Mouse (Mus musculus) inflammation-experienced regulatory T-cells, adult 6 months (primary cell): Measurements from ENCODE around the gene Ppp1r3e. TPM values are rescaled to one million over a fixed set of nuclear protein-coding genes. Genes with fewer than 3 reads are reported as not detected.
A peak's percentile ranks its signal among the peaks of the same experiment; 100 is the strongest.

Experiments used
- ATAC-seq: one replicate; pipeline ENCODE4 v1.8.0; 2017
- polyA plus RNA-seq, 3 experiments: library from polyadenylated mRNA; unstranded; fragments of 100-300 nt; shearing (Covaris generic); gene quantifications; one replicate each; pipeline ENCODE4 v1.2.1; 2017

Gene Ppp1r3e
- 1 to 10 TPM in 2 of 3 experiments, not detected in 1; 2.4 to 4.1 TPM for polyA plus RNA-seq

DNA sequence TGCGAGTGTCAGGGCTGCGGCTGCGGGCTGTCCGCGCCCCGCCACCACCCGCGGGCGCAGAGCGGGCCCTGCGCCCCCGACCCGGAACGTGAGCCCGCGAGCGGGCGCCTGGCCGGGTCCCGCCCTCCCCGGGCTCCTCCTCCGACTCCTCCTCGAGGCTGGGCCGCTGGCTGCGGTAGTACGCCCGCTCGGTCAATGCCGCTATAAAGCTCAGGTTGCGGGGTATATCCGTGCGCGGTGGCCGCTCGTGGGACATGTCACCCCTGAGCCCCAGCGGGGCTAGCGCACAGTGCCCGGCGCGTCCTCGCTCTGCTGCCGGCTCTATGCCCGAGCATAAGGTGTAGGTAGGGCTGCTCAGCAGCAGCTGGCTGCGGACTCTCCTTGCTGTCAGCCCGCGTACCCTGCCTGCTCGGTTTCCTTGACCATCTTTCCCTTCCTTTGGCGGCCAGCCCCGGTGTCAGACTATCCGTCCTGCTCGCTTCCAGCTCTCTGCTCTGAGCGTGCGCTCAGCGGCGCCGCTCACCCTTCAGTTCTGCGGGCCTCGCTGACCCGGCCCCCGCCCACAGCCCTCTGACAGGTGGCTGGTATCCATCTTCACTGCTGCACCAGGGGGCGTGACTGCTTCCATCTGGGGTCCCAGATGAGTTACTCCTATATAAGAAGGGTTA, at the start of gene Ppp1r3e:
Gene Ppp1r3e, minus strand, starts transcription at position 503 of the 668 bp plus-strand sequence.
- ATAC-seq, result peak; percentile 66

DNA sequence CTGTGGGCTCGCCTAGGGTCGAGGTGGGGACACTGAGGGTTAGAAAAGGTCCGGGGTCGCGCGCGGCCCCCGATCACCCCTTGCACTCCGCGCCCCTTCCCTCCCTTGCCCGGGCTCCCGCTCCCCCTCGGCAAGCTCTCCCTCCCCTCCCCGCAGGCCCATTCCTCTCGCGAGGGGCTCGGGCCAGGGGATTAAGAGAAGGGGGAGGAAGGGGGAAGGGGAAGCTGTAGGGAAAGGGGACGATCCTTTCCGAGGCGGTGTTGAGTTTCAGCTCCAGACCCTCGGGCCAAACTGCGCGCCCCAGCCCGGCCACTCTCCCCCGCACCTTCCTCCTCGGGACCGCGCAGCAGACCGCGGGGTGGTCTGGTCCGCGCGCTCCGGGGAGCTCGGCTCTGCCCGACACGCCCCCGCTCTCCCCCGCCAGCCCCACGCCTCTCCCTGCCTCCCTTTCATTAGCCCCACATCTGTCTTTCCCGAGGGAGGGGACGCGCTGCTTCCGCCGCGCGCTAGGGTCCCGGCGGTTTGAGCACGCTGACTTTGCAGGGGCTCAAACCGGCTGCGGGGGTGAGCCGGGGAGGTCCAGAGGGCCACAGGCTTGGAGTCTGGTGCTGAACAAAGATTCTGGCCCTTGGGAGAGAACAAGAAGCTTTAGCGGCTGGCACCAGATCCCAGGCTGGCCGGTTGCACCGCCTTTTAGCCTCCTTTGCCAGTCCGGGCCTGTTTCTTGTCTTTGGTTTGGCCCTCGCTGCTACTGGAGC, 49.2 kb upstream of the Ppp1r3e start:
- ATAC-seq, result no peak

DNA sequence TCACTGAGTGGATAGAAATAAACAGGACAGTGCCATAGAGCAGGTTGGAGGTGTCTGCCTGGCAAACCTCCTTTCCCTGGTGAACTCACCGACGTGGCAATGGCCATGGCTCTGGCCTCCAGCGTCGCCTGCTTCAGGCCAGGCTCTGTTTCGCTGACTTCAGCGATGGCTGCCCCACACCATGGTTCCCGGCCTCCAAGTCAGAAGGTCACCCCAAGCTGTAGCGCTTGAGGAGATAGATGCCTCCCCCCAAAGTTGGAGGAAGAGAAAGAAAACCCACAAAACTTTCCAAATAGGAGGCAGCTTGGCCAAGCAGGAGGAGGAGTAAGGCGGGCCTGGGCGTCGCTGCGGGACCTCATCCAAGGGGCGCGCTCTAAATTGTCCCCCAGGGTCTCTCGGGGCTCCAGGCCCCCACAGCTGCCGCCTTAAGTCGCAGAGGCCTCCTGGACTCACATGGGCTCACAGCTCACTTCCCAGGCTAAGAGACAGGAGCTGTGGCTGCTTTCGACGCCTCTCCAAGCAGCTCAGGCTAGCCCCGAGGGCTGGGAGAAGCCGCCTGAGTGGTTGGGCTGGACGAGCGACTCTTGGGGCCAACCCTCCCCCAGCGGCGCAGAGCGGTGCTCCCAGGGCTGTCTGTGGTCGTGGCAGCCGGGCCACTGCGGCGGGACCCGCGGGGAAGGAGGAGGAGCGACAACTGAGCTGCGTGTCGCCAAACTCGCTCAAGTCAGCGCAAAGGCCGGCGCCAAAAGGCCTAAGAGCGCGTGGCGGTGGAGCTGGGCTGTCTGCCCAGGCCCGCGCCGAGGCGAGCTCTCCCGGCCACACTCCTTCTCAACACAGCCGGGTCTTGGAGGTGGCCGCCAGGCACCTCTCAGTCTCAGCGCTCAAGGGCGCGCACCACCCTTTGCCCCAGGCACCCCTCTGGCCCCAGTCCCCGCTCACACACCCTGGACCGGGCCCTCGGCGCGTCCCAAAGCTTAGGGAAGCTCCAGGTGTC, 48.3 kb upstream of the Ppp1r3e start, which contains the start of gene Efs:
Gene Efs, minus strand, starts transcription at position 778 of the 994 bp plus-strand sequence.
- ATAC-seq, result no peak

DNA sequence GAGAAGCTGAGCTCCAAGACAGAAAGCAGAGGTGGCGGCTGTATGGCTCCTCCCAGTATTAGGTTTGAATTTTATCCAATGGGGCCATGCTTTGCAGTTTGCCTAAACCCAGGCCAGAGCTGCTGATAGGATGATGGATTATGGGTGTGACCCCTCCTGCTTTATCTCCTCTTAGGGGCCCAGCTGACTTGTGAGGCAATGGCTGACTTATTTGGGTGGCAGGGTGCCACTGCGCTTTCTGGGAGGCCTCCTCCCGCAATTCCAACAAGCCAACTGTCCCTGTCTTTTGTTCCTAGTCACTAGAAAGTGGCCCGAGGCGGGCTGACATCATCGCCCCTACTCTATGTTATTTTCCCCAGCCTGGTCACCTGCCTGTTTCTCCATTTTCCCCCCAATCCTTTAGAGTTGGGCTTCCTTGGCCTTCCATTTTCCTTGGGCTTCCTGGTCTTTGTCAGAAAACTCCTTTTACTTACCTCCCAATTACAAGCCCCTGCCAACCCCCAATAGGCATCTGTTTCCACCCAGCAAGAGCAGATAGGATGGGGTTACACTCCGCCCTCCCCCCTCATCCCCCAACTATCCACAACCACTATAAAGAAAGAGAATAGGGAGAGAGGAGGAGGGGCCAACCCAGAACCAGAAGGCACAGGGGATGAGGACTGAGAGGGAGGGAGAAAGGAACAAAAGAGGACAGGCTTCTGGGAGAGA, 47.4 kb upstream of the Ppp1r3e start:
- ATAC-seq, result no peak

DNA sequence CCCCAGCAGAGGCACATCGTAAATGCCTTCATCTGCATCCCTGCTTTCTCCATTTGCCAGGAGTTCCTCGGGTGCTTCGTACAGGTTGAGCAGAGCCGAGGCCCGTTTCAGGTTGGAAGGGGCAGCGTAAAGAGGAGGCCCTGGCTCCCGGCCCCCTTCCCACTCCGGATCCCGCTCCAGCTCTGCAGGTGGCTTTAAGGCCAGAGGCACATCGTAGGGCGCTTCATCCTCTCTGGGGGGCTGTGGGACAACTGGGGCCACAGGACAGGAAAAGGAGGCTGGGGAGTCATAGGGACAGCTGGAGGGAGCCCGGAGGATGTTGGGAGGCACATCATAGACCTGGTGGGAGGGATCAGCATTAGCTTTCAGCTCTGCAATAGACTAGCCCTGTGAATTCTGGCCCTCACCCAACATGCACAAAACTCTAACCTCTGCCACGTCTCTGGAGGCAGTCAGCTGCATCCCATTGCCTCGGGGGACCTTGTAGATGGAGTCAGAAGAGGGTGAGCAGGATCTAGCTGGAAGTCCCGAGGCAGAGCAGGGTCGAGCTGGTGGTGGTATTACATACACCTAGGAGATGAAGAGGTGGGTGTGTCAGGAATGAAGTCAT, 42.8 kb upstream of the Ppp1r3e start:
- no peak for ATAC-seq

DNA sequence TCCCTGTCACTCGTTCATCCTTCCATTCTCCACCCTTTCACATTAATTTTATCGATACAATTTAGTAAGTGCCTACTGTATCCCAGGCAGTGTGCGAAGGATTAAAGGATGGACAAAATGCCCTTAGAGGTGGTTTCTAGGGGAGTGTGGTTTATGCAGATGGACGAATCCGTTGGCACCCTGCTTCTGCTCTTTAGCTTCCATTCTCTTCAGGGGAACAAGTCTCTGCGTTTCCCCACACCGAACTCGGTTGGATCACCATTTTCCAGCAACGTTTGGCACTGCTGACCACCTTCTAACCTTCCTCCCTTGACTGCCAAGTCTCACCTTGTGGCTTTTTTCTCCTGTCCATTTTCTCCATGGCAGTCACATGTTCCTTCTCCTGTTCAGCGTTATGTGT, 36.0 kb upstream of the Ppp1r3e start:
- ATAC-seq, result peak; percentile 17

DNA sequence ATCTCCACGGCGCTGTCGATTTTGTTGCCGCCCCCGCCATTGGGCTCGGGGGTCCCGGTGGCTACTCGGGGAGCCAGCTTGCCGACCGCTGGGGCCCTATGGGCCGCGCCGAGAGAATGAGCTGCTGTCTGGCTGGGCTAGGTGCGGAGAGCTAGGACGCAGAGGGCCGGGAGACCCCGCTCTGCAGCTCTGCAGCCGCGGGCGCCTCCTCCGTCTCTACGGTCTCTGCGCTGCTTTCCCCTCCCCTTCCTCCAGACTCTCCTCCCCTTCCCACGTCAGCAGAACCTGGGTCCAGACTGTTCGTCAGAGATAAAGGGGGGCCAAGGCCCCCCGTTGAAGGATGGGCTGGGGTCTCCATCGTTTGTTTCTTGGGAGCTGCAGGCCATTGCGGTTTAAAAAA, 35.5 kb upstream of the Ppp1r3e start, which contains the start of gene Slc22a17:
Gene Slc22a17, minus strand, starts transcription at position 247 of the 400 bp plus-strand sequence.
- peak; percentile 86 for ATAC-seq

DNA sequence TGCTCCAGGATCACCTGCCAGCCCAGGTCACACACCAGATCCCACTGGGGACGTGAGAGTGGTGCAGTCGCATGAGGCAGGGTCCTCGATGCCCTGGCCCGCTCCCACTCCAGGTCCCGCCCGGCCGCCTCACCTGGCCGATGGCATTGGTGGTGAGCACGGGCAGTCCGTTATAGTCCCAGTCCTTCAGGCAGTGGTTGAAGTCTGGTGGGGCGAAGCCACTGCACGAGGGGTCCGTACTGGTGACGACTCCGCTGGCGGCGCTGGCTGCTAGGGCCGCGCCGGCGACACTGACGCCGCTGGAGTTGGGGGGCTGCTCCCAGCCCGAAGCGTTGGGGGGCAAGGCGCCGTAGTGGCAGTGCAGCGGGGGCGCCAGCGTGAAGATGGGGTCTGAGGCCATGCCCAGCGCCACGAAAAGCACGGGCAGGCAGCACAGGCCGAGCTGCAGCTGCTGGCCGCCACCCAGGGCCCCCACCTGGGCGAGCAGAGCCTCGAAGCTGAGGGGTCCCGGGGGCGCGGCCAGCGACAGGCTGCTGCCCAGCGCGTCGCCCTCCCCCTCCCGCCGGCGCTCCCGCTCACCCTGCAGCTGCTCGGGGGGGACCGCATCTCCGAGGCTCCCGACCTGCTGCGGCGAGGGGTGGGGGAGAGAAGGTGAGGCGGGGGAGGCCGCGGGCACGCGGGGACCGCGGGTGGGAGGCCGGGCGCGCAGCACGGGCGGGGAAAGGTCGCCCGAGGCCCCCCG, 34.9 kb upstream of the Ppp1r3e start:
- ATAC-seq, result no peak

DNA sequence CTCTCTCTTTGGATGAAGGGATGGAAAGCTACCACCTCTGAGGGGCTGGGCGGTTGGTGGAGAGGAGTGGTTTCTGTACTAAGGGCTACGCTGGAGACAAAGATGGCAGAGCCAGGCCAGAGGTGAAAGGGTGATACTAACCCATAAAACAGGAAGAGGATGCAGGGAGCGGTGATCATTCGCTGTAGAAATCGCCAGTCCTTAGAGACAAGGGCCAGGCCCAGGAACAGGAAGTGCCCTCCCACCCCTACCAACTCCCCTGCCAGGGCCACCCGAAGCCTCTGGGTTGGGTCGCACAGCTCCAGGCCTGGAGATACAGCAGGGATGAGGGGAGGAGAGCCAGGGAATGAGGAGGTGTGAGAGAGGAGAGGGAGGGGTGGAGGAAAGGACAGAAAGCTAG, 31.3 kb upstream of the Ppp1r3e start:
- ATAC-seq, result no peak

DNA sequence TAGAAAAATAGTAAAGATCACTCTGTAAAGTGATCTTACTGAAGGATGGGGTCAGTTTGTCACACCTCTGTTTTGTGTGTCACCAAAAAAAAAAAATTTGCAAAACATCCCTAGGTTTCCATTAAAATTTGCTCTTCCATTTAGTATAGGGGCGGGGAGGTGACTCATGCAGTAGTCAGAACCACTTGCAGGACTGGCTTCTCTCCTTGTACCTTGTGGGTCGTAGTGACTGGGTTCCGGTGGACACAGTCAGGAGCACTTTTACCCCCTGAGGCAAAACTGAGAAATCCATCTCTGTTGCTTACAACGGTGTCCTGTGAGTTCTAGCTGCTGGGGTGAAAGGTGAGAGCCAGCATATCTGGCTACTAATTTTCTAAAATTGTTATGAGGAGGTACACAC, 26.3 kb upstream of the Ppp1r3e start:
- no peak for ATAC-seq

DNA sequence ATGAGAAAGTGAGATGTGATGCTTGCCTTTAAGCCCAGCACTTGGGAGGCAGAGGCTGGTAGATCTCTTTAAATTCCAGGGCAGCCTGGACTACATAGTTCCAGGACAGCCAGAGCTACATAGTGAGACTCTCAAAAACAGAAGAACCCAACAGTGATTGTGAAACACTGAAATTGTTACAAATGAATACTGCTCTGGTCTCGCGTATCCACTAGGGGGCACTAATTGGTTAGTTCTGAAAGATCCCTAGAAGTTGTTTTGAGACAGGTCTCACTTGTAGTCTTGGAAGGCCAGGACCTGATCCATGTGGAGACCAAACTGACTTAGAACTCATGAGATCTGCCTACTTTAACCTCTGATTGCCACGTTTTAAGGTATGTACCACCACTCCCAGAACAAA, 23.0 kb upstream of the Ppp1r3e start:
- peak; percentile 76 for ATAC-seq

DNA sequence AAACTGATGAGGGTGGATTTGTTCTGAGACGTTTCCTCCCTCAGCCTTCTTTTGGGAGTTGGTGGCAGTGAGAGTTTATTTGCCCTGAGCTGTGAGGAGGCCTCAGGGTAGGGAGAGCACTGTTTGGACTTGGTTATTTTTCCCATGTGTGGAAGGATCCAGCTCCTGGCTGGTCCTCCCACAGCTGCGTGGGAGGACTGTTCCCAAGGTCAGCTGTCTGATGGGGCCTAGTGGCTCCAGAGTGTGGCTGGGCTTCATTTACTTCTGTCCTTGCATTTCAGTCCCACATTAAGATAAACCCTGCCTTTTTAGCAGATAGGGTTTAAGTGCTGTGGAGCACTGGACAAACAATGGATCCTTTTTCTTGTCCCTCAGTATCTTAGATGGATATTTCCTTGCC, 20.1 kb upstream of the Ppp1r3e start:
- ATAC-seq, result no peak

DNA sequence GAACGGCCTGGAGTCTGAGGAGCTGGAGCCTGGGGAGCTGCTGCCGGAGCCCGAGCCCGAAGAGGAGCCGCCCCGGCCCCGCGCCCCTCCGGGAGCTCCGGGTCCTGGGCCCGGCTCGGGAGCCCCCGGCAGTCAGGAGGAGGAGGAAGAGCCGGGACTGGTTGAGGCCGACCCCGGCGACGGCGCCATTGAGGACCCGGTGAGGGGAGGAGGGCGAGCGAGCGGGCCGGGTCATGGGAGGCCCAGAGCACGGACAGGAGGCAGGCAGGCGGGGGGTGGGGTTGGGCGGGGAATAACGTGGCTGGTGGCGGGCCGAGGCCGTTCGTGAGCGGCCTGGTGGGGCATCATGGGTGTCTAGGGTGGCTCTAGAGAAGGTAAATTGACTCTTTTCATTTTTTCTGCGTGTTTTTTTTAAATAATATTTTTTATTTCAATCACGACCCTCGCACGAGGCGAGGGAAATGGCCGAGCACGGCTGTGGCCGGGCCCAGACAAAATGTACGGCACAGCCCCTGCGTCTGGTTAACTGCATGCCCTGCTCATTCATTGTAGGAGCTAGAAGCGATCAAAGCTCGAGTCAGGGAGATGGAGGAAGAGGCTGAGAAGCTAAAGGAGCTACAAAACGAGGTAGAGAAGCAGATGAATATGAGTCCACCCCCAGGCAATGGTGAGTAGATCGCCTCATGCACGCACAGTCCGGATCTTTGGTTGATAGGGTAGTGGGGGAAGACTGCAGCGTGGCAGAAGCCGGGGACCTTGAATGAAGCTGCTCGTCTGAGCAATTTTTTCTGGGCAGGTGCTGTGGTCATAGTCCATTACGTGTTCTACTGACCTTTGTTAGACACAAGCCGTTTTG, 17.2 kb upstream of the Ppp1r3e start:
- no peak for ATAC-seq

DNA sequence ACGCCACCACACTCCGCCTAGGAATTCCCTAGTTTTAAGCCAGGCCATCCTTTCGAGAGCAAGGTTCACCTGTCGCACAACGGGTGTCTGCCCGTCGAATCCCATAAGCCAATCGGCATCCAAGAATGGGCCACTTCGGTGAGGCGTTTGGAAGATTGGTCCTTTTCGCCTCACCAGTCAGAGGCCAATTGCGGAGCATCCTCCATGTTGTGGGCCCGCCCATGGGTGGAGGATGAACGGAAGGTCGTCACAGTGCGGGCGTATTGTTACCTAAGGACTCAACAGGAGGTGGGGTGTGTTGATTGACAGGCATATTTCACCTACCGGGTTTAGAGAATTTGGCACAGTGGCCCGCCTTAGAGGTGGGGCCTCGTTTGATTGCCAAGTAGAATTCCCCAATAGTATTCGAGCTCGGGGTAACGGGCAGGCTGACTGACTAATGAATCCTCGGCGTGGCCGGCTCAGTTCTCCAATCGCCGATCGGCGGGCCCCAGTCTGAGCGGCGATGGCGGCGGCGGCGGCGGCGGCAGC, 16.4 kb upstream of the Ppp1r3e start:
- ATAC-seq, result peak; percentile 98

DNA sequence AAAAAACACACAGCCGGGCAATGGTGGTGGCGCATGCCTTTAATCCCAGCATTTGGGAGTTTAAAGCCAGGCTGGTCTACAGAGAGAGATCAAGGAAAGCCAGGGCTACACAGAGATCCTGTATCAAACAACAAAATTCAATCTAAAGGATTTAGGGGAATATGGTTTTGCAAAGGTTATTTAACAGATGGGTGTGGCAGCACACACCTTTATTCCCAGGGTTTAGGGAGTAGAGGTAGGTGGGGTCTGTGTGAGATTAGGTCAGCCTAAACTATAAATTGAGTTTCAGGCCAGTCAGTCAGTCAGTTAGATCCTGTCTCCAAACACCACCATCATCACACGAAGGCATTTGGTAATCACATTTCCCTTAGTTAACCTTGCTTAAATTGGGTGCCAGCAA, 14.8 kb upstream of the Ppp1r3e start, which contains the start of gene Pabpn1:
Gene Pabpn1, plus strand, starts transcription at position 301 of the 400 bp plus-strand sequence.
- no peak for ATAC-seq

DNA sequence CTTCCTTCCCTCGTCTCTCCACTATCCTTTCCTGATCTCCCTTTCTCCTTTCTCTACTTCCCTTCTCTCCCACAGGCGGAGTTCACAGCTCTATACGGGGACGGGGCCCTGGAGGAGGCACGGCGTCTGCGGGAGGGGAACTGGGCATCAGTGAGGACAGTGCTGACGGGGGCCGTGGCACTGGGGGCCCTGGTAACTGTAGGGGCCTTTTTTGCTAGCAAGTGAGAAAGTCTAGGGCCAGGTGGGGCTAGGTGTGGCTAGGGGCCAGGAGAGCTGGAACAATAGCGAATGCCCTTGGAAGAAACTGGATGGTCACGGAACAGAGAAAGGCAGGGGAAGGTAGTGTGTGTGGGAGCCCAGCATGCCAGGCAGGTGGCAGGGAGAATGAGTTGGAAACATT, 8.0 kb upstream of the Ppp1r3e start:
- no peak for ATAC-seq

DNA sequence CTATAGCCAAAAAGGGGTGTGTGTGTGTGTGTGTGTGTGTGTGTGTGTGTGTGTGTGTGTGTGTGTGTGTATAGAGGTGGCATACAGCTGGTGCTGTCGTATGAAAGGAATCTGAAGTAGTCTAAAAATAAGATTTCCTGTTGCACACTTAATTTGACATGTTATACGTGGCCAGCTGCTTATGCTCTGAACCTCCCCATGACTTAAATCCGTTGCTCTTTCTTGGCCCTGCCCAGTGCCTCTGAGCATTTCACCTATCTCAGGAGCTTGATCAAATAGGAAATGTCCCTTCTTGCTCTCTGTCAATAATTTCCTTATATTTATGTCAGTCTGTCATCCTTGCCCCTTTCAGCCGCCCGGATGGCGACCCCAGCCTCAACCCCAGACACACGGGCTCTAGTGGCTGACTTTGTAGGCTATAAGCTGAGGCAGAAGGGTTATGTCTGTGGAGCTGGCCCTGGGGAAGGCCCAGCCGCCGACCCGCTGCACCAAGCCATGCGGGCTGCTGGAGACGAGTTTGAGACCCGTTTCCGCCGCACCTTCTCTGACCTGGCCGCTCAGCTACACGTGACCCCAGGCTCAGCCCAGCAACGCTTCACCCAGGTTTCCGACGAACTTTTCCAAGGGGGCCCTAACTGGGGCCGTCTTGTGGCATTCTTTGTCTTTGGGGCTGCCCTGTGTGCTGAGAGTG, 6.8 kb upstream of the Ppp1r3e start:
- ATAC-seq, result peak; percentile 17

DNA sequence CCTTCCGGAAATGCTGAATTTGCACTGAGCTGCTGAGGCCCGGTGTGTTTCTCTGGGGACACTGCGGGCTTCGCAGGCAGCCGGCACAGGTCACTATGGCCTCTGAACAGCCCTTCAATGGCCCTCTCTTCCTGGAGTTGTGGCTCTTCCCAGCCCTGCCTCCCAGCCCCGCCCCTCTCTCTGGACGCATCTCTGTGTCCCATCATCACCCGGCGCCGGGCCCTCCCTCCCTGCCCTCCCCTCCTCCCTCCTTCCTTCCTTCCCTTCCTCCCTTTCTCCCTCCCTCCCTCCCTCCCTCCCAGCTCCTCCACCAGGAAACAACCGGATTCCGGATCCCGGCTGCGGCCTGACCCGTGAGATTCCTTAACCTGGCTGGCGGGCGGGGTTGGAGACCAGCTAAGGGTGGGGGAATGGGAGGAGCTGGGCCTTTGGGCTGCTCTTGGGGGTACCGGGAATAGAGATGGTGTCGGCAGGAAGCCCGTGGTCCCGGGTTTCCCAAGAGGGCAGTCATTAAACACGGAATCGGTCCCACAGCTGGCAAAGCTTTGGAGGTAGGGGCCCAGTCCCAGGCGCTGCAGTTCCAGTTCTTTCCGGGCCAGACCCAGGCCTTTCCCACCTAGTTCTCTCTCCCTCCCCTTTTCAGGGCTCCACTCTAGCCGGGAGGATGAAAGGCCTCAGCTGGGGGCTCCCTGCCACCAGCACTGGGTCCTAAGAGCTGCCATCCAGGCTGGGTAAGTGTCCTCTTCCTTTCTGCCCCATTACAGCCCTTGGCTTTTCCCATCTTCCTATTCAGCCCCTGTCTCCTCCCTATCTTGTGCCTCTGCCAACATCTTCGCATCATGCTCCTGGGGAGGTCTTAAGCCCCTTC, 6.0 kb upstream of the Ppp1r3e start, which contains the start of the genes Bcl2l2 and Gm20521:
Gene Bcl2l2, plus strand, starts transcription at position 224 of the 868 bp plus-strand sequence.
Gene Gm20521, plus strand, starts transcription at position 288 of the 868 bp plus-strand sequence.
- ATAC-seq, result peak; percentile 58
